Mouse (Mus musculus) ES-Bruce4 (cell line): Measurements from ENCODE around the gene Rtkn.

ENCODE experiments used
- CTCF ChIP-seq: IDR thresholded peaks from one replicate; pipeline ENCODE4 v1.8.1; 2011; ENCODE audit warnings: low read depth, low read length
- EP300 ChIP-seq: IDR thresholded peaks from 2 replicates; pipeline ENCODE4 v1.6.1; 2011; ENCODE audit warnings: low read depth, low read length; ENCODE audit not compliant: insufficient read depth

DNA sequence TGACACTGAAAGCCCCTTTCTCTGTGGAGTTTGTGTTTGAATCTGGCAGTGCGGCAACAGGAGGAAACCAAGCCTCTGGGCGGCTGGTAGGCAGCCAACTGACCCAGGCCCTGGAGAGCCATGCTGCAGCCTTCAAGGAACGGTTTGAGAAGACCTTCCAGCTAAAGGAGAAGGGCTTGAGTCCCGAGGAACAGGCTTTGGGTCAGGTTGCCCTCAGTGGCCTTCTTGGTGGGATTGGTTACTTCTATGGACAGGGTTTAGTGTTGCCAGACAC, 18.2 kb upstream of the Rtkn start:
- TF ChIP-seq CTCF = no peak
- TF ChIP-seq EP300 = no peak
